Mouse (Mus musculus): ENCODE measurements around the gene Fuk.
A peak's percentile ranks its signal among the peaks of the same experiment; 100 is the strongest.
"Not testable (repeated sequence)": the region's sequence is repeated elsewhere in the genome, so short reads cannot be mapped to it uniquely, and the experiment has no call there.

The Fuk gene

DNA sequence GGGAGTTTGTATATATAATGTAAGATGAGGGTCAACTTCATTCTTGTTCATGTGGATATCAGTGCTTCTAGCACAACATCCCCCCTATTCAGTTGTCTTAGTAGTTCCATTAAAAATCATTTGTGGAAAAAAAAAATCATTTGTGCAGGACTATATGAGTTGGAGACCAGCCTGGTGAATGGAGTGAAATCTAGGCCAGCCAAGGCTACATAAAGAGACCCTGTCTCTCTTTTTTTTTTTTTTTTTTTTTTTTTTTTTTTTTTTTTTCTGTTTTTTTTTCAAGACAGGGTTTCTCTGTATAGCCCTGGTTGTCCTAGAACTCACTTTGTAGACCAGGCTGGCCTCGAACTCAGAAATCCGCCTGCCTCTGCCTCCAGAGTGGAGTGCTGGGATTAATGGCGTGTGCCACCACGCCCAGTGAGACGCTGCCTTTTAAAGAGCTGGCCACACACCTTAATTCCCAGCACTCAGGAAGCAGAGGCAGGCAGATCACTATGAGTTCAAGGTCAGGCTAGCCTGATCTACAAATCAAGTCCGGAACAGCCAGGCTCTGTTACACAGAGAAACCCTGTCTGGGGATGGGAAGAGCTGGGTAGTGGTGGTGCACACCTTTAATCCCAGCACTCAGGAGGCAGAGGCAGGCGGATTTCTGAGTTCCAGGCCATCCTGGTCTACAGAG, 40.8 kb downstream of the Fuk start:
- not testable (repeated sequence) for DNase-seq

GRCm38 (mm10) chr8:110859651-110860501, 42.4 kb downstream of the Fuk start:
- no peak for DNase-seq

GRCm38 (mm10) chr8:110856760-110857461, 45.4 kb downstream of the Fuk start:
- DNase-seq, result no peak

DNA sequence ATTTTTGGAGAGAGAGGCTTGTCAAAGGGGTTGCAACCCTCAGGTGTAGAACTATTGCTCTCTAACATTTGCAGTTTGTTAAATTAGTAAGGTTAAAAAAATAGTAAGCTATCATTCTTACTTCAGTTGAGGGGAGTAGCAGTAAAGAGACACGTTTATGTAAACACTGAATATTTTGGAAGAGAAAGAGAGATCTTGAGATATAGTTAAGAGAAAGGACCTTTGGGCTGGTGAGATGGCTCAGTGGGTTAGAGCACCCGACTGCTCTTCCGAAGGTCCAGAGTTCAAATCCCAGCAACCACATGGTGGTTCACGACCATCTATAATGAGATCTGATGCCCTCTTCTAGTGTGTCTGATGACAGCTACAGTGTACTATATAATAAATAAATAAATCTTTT, 46.2 kb downstream of the Fuk start:
- not testable (repeated sequence) for DNase-seq

GRCm38 (mm10) chr8:110851186-110851585, 51.1 kb downstream of the Fuk start:
- DNase-seq, result no peak

GRCm38 (mm10) chr8:110847645-110848495, 54.4 kb downstream of the Fuk start:
- DNase-seq, result no peak

GRCm38 (mm10) chr8:110847171-110847549, 55.1 kb downstream of the Fuk start:
- no peak for DNase-seq

GRCm38 (mm10) chr8:110846405-110847170, 55.7 kb downstream of the Fuk start, which contains the start of the genes Cog4 and Sf3b3:
Gene Cog4, plus strand, starts transcription at chr8:110846600.
Gene Sf3b3, minus strand, starts transcription at chr8:110846787.
- peak; percentile 80 to 83 for DNase-seq

- no peak for DNase-seq
Measured at GRCm38 (mm10) chr8:110845821-110846404, 56.4 kb downstream of the Fuk start.

DNA sequence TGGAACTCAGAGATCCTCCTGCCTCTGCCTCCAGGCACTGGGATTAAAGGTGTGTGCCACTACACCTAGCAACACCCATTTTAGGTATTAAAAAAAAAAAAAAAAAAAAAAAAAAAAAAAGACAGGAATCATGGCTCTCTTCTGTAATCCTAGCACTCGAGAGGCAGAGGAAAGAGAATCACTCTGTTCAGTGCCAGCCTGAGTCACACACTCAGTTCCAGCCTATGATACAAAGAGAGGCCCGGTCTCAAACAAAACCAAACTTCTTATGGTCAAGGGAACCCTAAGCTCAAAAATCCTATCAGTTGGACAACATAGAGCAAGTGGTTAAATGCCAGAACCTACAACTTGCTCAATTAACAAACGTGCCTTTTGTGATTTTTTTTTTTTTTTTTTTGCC, 57.3 kb downstream of the Fuk start:
- no peak for DNase-seq

DNA sequence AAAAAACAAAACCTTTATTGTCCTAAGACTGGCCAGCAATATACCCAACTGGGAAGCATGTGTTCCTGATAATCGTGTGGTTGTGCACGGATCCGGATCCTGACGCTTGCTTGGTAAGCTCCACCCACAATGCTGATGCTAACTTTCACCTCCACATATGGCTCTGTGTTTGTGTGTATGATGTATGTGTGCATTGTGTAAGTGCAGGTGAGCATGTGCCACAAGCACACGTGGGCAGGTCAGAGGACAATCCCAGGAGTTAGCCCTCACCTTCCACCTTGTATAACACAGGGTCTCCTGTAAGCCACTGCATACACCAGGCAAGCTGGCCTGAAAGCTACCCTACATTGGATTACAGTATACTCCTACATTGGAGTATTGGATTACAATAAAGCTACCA, 59.1 kb downstream of the Fuk start:
- no peak for DNase-seq

- no peak for DNase-seq
Measured at GRCm38 (mm10) chr8:110842012-110842574, 60.2 kb downstream of the Fuk start.
